Mouse (Mus musculus) liver, embryonic 12.5 days (tissue): Measurements from ENCODE around the gene Ccdc22. TPM values are rescaled to one million over a fixed set of nuclear protein-coding genes. Genes with fewer than 3 reads are reported as not detected.

ENCODE experiments used
- ATAC-seq: fragments of 200-750 bp; cut with Nextera tagmentation; 2 replicates; pipeline ENCODE4 v1.8.0; 2017; ENCODE audit warnings: moderate number of reproducible peaks, mild to moderate bottlenecking, moderate library complexity
- H3K27ac ChIP-seq: fragments of 300-500 bp; sonication (generic); 2 replicates; pipeline ENCODE4 v1.5.1; 2016; ENCODE audit warnings: mild to moderate bottlenecking
- H3K27me3 ChIP-seq: fragments of 300-500 bp; sonication (generic); replicated peaks from 2 replicates; pipeline ENCODE4 v1.6.1; 2016; ENCODE audit warnings: mild to moderate bottlenecking, moderate library complexity
- H3K36me3 ChIP-seq: fragments of 300-500 bp; sonication (generic); 2 replicates; pipeline ENCODE4 v1.6.1; 2016; ENCODE audit warnings: mild to moderate bottlenecking, moderate library complexity
- H3K4me1 ChIP-seq: fragments of 300-500 bp; sonication (generic); 2 replicates; pipeline ENCODE4 v1.6.1; 2016
- H3K4me2 ChIP-seq: fragments of 300-500 bp; sonication (generic); 2 replicates; pipeline ENCODE4 v1.6.1; 2016; ENCODE audit warnings: mild to moderate bottlenecking, moderate library complexity
- H3K4me3 ChIP-seq: fragments of 300-500 bp; sonication (generic); 2 replicates; pipeline ENCODE4 v1.5.1; 2016; ENCODE audit warnings: mild to moderate bottlenecking, moderate library complexity
- H3K9ac ChIP-seq: fragments of 300-500 bp; sonication (generic); 2 replicates; pipeline ENCODE4 v1.6.1; 2016; ENCODE audit warnings: mild to moderate bottlenecking, moderate library complexity
- H3K9me3 ChIP-seq: fragments of 300-500 bp; sonication (generic); replicated peaks from 2 replicates; pipeline ENCODE4 v1.6.1; 2016; ENCODE audit warnings: mild to moderate bottlenecking, moderate library complexity
- WGBS: fragments of 180-500 bp; shearing (Covaris S2); methylation state at CpG from one replicate; pipeline ENCODE4 v1.1.7; 2016; ENCODE audit not compliant: insufficient replicate concordance; 5-methylcytosine and 5-hydroxymethylcytosine counted together
- polyA plus RNA-seq: library from polyadenylated mRNA; unstranded; fragments of >200 nt; fragmentation: Nextera tagmentation; extraction: Ambion mirVana; gene quantifications from 2 replicates; pipeline ENCODE4 v1.2.1, GENCODE M21; 2016

The Ccdc22 gene
- 26.1 and 26.2 TPM in 2 replicates for polyA plus RNA-seq

DNA sequence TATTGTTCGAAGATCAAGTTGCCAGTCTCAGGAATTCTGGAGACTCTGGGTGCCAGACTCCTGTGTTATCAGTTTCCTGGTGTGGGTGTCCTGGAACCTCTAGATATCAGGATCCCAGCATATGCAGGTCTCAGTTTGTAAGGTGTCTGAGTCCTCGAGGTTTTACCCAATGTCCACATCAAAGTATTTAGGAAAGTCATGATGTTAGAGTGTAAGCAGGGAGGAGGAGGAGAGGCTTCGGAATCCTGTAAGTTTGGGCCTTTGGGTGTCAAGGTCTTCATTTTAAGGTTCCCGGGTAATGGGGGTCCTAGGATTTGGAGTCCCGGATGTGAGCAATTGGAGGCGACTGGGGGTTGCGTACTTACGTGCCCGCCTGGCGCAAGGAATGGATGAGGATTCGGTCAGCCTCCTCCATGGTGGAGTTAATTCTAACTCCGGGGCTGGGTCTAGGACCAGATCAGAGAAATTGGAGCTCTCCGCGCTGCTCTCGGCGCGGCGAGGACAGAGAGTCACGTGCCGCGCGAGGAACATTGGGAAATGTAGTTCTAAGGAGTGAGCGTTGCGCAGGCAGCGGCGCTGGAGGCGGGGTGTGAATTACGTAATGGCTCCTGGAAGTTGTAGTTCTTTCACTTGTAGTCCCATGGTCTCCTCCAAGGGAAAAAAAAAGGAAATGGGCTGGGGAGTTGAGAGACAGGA lies at the start of gene Ccdc22:
Gene Ccdc22 (minus strand): TSS at position 639 of the 696 bp plus-strand sequence.
- Histone ChIP-seq H3K27me3 (peaks cover 21% of the 10 kb centered on the region), H3K27ac (no peak within 1 kb of the TSS), H3K4me1 (peaks cover 11% of the 10 kb centered on the region), H3K4me2 (peak within 1 kb of the TSS; percentile 72), H3K9me3 (no peaks in the 10 kb centered on the region), H3K9ac (peak within 1 kb of the TSS; percentile 65), H3K36me3 (peaks cover 11% of the 10 kb centered on the region; the same call in 1 of the 2 replicates), H3K4me3 (peak within 1 kb of the TSS; percentile 59)
- ATAC-seq: peak; percentile 93
- WGBS: 9% methylated on average over 28 of the region's 28 CpGs

DNA sequence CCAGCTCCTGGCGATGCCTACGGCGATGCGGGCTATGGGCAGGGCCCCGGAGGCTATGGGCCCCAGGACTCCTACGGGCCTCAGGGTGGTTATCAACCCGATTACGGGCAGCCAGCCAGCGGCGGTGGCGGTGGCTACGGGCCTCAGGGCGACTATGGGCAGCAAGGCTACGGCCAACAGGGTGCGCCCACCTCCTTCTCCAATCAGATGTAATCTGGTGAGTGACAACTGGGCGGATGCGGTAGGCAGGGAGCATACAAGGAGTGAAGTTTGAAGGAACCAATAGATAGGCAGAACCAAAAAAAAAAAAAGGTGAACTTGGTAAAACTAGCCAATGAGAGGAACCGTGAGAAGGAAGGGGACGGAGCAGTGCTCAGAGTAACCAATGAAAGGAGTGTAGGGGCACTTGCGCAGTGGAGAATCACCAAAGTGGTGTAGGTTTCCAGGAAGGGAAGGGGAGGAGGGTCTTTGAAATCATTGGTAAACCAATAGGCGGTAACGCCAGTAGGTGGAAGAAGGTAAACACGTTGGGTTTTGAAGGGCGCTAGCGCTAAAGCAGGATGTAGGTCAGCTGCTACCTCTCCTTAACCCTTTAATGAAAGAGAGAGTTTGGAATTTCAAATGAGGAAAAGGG lies 43.5 kb upstream of the Ccdc22 start:
- 11% methylated on average over 25 of the region's 25 CpGs for WGBS
- peaks cover 13% of the 10 kb centered on the region for H3K4me1 ChIP-seq
- H3K27ac ChIP-seq: peak overlapping the region; percentile 89
- H3K4me3 ChIP-seq: peak overlapping the region; percentile 59
- peaks cover 2% of the 10 kb centered on the region; the same call in 1 of the 2 replicates for H3K27me3 ChIP-seq
- H3K4me2 ChIP-seq: peak overlapping the region; percentile 71
- H3K9ac ChIP-seq: peak overlapping the region; percentile 75
- peak; percentile 95 for ATAC-seq
- no peaks in the 10 kb centered on the region for H3K36me3 ChIP-seq
- H3K9me3 ChIP-seq: no peaks in the 10 kb centered on the region

DNA sequence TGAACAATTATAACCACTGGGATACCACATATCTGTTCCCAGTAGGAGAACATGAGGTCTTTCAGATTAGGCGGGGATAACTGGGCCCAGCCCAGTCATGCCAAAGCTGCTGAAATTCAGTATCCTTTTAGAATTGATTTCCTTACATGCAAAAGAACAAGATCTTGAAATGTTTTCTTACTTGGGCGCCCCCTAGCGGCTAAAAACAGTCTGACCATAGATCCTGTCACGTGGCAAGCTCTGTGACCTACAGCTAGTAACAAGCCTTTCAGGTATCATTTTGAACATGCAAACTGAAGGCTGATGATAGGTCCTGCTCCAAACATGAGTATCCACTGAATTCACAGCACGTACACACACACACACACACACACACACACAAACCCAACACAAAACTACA lies 40.0 kb upstream of the Ccdc22 start:
- Histone ChIP-seq H3K9ac (no peak overlapping the region), H3K27me3 (peaks cover 24% of the 10 kb centered on the region), H3K4me3 (no peak overlapping the region), H3K4me1 (peaks cover 21% of the 10 kb centered on the region), H3K27ac (no peak overlapping the region), H3K36me3 (no peaks in the 10 kb centered on the region), H3K9me3 (no peaks in the 10 kb centered on the region), H3K4me2 (no peak overlapping the region)
- WGBS: 5% methylated on average over 5 of the region's 5 CpGs
- ATAC-seq: no peak

DNA sequence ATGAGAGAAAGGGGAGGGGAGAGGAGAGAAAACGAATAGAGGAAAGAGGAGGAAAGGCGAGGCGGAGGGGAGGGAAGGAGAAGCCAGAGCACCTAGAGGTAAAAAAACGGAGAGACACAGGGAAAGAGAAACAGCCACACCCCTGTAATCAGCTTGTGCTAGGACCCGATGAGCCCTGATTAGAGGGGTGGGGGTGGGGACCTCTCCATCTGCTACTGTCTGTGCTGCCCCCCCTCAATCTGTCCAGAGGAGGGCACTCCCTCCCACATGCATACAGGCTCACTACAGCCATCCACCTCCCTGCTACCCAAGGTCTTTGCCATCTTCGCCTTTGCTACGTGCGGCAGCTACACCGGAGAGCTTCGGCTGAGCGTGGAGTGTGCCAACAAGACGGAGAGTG lies 35.5 kb upstream of the Ccdc22 start:
- peaks cover 18% of the 10 kb centered on the region for H3K4me1 ChIP-seq
- H3K27ac ChIP-seq: no peak overlapping the region
- H3K27me3 ChIP-seq: peaks cover 39% of the 10 kb centered on the region
- no peak overlapping the region for H3K9ac ChIP-seq
- WGBS: 24% methylated on average over 10 of the region's 12 CpGs
- peak overlapping the region; percentile 22 for H3K4me2 ChIP-seq
- H3K9me3 ChIP-seq: no peaks in the 10 kb centered on the region
- ATAC-seq: peak; percentile 42
- no peaks in the 10 kb centered on the region for H3K36me3 ChIP-seq
- no peak overlapping the region for H3K4me3 ChIP-seq

DNA sequence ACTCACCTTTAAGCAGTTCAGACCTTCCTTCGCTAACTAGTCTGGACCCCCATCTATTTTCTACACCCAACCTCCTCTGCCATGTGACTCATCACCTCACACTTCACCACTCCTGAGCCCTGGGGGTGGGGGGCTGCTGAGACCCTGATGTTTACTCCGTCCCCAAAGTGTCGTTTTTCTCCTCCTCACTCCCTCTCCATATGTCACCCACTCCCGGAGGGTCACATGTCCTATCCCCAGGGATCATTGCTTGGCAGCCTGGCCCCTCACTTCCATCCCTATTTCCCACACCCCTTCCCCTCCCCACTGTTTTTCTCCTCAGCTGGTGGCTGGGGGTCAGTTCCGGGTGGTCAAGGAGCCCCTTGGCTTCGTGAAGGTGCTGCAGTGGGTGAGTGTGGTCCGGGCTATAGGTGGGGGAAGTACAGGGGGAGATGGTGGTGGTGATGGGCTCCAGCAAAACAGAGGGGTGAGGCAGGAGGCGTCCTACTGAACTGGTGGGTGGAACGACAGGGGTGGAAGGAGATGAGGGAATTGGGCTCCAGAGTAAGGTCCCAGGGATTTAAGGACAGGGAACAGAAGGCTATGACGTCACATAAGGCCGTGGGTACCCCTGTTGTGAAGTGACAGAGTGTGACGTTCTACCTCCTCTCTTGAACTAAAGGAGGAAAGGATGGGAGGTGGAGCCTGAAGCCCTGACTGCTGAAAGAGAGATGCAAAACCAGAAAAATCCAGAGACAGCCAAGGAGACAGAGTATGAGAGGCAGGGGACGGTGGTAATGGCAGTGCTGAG lies 34.4 kb upstream of the Ccdc22 start:
- 18% methylated on average over 13 of the region's 13 CpGs for WGBS
- peaks cover 18% of the 10 kb centered on the region for H3K4me1 ChIP-seq
- no peaks in the 10 kb centered on the region for H3K36me3 ChIP-seq
- no peak overlapping the region for H3K4me2 ChIP-seq
- no peak overlapping the region for H3K9ac ChIP-seq
- no peak overlapping the region for H3K4me3 ChIP-seq
- peaks cover 39% of the 10 kb centered on the region for H3K27me3 ChIP-seq
- no peak for ATAC-seq
- H3K9me3 ChIP-seq: no peaks in the 10 kb centered on the region
- H3K27ac ChIP-seq: no peak overlapping the region

DNA sequence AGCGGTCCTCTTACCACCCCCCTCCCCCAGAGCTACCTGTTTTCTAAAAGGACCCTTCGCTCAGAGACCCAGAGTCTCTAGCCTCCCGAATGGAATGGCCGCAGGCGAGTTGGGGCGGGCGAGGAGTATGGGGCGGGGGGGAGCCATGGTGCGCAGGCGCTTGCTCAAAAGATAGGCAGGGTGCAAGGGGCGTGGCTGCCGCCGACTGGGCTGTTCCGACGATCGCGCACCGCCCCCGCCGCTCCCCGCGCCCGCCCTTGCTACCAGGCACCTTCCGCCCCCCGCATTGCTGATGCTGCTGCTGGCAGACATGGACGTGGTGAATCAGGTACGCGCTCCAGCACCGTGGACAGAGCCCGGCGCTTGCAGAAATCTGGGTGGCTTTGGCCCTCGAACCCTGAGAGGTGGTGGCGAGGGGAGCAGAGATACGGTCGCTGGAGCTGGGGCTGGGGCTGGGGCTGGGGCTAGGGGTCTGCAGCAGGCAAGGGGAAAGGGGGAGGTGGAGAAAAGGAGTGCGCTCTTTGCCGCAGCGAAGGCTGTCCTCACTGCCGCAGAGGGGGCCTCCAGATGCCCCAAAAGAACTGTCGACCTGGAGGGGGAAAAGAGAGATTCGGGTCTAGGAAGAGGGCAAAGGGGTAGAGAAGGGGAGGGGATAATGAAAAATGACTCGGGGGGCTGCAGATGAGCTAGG lies 33.2 kb upstream of the Ccdc22 start, which contains the start of gene Syp:
Gene Syp (plus strand): TSS at position 71 of the 691 bp plus-strand sequence.
- 13% methylated on average over 37 of the region's 42 CpGs for WGBS
- Histone ChIP-seq H3K27ac (no peak within 1 kb of the TSS), H3K4me1 (peaks cover 18% of the 10 kb centered on the region), H3K9ac (0 out of 2 replicates have a peak within 1 kb of the TSS, but pooled peaks have one; percentile 27), H3K36me3 (no peaks in the 10 kb centered on the region), H3K9me3 (no peaks in the 10 kb centered on the region), H3K27me3 (peaks cover 35% of the 10 kb centered on the region), H3K4me3 (peak within 1 kb of the TSS; percentile 39), H3K4me2 (peak within 1 kb of the TSS; percentile 66)
- peak; percentile 88 for ATAC-seq

DNA sequence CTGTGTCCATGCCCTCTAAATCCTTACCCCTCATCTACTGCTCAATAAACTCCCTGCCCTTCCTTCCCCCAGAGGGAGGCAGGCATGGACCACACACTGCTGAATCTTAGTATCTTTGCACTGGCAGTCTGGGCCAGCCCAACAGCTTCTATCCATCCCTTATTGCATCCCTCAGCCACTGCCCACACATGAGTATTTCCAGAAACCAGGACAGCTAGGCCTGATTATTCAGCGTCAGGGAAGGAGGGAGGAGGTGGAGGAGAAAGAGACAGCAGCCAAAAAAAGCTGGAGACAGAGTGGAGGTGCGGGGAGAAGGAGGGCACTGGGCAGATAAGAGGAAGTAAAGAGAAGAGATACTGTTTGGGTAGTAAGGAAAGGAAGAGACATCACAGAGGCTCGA lies 29.8 kb upstream of the Ccdc22 start:
- no peak overlapping the region for H3K4me3 ChIP-seq
- H3K4me2 ChIP-seq: no peak overlapping the region
- peaks cover 15% of the 10 kb centered on the region for H3K27me3 ChIP-seq
- no peaks in the 10 kb centered on the region for H3K36me3 ChIP-seq
- H3K4me1 ChIP-seq: peaks cover 9% of the 10 kb centered on the region
- no peaks in the 10 kb centered on the region for H3K9me3 ChIP-seq
- WGBS: 24% methylated on average over 3 of the region's 3 CpGs
- H3K9ac ChIP-seq: no peak overlapping the region
- no peak overlapping the region for H3K27ac ChIP-seq
- ATAC-seq: no peak

DNA sequence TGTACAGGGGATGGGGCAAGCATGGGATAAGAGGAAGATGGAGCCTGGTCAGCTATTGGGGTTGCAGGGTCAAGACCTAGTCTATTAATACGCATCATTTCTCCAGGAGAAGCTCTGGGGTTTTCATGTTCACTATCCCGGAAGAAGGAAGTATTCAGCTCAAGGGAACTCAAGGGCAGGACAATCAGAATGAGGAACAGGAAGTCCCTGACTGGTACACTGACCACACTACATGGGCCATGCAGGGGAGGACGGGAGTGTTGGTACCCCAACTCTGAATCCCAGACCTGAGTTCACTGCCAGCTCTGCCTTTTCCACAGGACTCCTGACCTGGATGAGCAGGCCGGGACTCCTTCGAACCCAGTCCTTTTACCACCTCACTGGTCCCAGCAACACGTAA lies 27.2 kb upstream of the Ccdc22 start:
- Histone ChIP-seq H3K27me3 (no peaks in the 10 kb centered on the region; the same call in 1 of the 2 replicates), H3K9me3 (no peaks in the 10 kb centered on the region), H3K4me3 (no peak overlapping the region), H3K9ac (no peak overlapping the region), H3K4me1 (no peaks in the 10 kb centered on the region), H3K4me2 (no peak overlapping the region), H3K36me3 (no peaks in the 10 kb centered on the region), H3K27ac (no peak overlapping the region)
- WGBS: 53% methylated on average over 6 of the region's 6 CpGs
- no peak for ATAC-seq

DNA sequence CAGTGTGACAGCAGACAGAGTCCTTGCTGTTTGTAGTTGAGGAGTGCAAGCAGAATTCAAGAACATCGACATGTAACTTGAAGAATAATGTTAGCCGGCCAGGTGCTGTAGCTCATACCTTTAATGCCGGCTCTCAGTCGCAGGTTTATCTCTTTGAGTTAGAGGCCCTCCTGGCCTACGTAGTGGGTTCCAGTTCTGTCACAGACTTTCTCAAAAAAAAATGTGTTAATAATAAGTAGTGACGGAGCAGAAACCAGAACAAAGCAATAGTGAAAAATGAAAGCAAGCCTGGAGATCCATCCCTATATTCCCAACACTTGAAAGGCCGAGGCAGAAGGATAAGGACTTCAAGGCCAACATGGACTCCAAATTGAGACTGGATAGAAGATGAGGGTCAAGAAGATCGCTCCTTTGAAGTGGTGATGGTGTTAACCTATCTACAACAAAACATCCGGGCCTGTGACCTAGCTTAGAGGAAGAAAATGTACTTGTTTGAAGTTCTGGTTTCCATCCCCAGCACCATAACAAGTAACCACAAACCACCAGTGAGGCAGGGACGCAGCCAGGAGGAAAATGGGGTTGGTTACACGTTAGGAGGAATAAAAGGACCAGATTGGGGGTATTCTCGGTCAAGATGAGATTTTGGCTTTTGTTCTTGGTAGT lies 12.7 kb upstream of the Ccdc22 start:
- 62% methylated on average over 12 of the region's 12 CpGs for WGBS
- Histone ChIP-seq H3K27ac (no peak overlapping the region), H3K36me3 (no peaks in the 10 kb centered on the region), H3K27me3 (no peaks in the 10 kb centered on the region), H3K9ac (no peak overlapping the region), H3K9me3 (no peaks in the 10 kb centered on the region), H3K4me3 (no peak overlapping the region), H3K4me2 (no peak overlapping the region), H3K4me1 (no peaks in the 10 kb centered on the region)
- ATAC-seq: no peak

DNA sequence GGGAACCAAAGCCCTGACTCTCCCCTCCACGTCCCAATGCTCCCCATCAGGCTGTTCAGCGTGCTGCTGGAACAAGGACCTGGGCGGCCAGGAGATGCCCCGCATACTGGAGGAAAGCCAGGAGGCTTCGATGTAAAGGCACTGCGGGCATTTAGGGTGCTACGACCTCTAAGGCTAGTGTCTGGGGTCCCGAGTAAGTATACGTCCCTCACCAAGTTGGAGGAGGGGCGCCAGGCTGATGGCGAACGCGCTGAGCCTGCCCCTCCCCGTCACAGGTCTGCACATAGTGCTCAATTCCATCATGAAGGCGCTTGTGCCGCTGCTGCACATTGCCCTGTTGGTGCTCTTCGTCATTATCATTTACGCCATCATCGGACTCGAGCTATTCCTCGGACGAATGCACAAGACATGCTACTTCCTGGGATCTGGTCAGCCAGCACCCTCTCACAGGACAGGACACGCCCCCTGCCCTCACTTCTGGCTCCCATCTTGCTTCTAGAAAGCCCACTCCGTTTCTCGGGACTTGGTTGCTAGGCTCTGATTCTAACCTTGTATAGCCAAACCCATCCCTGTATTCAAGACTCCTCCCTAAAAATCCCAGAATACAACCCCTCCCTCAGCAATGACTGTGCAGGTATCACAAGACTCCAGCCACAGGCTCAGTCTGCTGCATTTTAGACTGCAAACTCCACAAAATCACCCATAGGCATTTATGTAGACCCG lies 5.4 kb upstream of the Ccdc22 start:
- no peaks in the 10 kb centered on the region for H3K4me1 ChIP-seq
- ATAC-seq: no peak
- peaks cover 40% of the 10 kb centered on the region for H3K27me3 ChIP-seq
- peak overlapping the region; percentile 21; the same call in 1 of the 2 replicates for H3K4me3 ChIP-seq
- H3K4me2 ChIP-seq: peak overlapping the region; percentile 51
- 24% methylated on average over 26 of the region's 26 CpGs for WGBS
- no peak overlapping the region for H3K9ac ChIP-seq
- H3K9me3 ChIP-seq: no peaks in the 10 kb centered on the region
- H3K27ac ChIP-seq: no peak overlapping the region
- H3K36me3 ChIP-seq: no peaks in the 10 kb centered on the region
